Mouse (Mus musculus) right cerebral cortex, postnatal 10 days (tissue): ENCODE measurements around the gene Slc25a26.

ENCODE experiments used
- DNase-seq, 2 experiments: peaks; one replicate each; pipeline ENCODE4 v3.0.0; 2021; ENCODE audit warnings: low spot score in 2 of 2

The Slc25a26 gene

GRCm38 (mm10) chr6:94640297-94640696, 140.2 kb downstream of the Slc25a26 start:
- peak; percentile 62 to 66 for DNase-seq

- DNase-seq = no peak
These were observed 141.9 kb downstream of the Slc25a26 start for GRCm38 (mm10) chr6:94642048-94642447.

DNA sequence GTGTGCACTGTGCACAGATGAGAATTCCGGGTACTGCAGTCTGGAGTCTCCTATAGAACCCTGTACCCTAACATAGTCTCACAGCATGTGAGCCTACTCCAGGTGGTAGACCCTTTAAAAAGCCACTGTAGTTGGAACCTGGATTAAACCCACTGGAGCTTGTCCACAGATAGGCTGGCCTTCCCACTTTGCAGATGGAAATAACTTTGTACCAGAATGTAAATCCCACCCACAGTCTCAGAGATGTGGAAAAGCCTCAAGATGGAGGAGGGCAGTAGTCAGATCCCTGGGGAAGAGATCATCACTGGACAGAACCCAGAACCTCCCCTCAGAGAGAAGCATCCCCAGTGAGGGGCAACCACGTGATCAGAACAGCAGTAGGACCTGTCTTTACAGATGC, 143.9 kb downstream of the Slc25a26 start:
- no peak for DNase-seq

DNA sequence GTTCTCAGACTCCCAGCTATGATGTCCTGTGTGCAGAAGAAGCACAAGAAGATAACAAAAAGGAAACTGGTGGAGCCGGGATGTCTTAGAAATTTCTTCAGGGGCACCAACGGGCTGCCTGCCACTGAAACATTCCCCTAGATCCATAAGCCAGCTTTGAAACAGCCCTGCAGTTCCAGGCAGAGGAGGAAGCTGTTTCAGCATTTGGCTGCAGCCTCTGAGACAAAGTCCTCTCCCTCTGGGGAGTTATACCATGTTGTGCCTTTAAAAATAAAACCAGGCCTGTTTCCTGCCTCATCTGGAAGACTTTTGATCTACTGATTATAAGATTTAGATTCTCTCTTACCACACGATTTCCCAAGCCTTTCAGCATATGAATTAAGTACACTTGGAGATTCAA, 144.5 kb downstream of the Slc25a26 start:
- DNase-seq = no peak

DNA sequence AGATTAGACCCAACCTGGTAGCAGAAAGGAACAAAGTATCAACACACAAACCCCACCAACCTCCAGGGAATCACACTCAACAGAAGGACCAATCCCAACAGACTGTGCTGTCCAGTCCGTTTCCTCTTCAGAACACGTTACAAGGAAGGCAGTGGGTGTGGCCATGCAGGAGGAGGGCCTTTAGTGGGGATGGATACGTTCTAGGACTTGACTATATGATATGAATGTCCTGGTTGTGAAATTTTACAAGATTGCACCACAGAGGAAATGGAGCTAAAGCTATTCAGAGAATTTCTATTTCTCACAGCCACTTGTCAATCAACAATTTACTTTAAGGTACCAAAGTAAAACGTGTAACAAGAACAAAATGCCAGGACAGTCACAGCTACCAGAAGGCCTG, 145.6 kb downstream of the Slc25a26 start:
- no peak for DNase-seq

- no peak for DNase-seq
These were observed 146.2 kb downstream of the Slc25a26 start for GRCm38 (mm10) chr6:94646274-94646863.

GRCm38 (mm10) chr6:94646902-94647301, 146.8 kb downstream of the Slc25a26 start:
- DNase-seq = no peak

DNA sequence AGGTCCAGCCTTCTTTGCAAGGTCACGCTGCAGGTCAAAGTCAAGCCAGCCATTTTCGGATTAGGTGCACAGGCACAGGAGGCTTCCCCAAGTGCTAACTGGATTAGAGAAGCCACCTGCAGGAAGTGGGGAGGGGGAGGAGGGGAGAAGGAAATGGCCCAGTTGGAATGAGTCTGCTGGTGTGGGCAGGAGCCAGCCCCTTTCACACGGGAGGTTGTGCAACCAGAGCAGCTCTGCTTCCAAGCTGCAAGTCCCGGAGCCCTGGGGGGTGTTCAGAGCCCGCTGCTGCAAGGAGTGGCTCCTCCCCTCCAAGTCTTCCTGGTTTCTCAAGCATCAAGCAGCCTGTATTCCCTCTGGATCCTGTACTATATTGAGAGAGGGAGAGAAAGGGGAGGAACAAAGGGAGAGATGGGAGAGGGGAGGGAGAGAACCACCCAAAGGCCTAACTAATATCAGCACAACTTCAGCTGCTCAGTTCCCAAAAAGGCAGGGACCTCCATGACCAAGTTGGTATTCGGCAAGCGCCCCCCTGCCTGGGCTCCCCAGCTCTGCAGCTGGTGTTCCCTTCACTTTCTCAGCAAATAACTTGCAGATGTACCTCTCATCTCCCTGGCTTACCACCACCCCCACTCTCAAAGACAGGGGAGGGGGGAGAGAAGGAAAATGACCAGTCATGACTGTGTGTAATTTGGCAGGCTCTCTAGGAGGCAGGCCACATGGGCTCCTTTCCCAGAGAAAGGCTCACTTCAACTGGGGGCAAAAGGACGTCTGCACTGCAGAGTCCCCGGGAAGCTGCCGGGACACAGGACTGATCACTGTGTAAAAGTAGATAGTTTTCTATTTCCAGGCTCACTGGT, 147.7 kb downstream of the Slc25a26 start:
- peak; percentile 68 to 74 for DNase-seq

DNA sequence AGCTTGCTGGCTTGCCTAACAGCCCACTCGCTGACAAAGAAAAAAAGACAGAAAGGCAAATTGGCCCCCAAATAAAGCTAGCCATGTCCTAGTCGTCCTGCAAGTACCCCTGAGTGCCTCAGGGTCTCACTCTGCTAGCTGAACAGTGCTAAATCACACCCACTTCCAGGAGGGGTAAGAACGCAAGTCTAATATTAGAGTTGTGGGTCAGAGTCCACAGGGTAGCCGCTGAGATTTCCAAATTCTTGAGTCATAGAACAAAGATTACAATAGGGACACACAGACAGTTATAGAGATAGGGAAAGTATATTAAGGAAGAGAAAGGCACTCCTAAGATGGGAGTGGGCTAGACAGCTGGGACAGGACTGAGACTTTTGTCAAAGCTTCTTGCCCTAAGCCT, 148.4 kb downstream of the Slc25a26 start:
- no peak for DNase-seq

GRCm38 (mm10) chr6:94649637-94650036, 149.5 kb downstream of the Slc25a26 start:
- no peak for DNase-seq

GRCm38 (mm10) chr6:94651541-94651940, 151.4 kb downstream of the Slc25a26 start:
- DNase-seq = no peak

DNA sequence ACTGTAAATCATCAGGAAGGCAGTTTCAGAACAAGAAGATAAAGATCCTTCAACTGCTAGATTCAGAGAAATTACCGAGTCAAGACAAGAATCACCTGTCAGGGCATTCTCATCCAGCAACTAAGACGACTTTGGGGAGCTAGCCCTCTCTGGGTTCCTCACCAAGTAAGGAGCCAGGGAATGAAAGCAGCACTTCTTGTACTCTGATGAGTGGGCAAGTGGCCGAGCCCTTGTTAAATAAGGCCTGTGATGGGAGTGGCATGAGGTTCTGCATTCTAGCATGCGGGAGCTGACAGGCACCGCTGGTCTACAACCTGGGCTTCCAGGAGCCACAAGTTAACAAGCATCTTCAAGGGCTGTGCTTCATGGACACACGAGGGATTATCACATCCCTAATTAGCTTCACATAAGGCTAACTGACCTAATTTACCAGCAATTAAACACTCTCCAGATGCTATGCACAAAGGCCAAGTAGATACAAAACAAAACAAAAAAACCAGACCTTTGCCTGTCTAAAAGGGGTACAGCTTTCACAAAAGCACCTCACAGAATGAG, 152.6 kb downstream of the Slc25a26 start:
- DNase-seq = peak; percentile 47 to 55

GRCm38 (mm10) chr6:94653388-94654316, 153.5 kb downstream of the Slc25a26 start:
- DNase-seq = no peak
